Mouse (Mus musculus) activated CD4-positive, CD25-positive, alpha-beta regulatory T cell (primary cell): ENCODE results near the gene Togaram2. TPM values are rescaled to one million over a fixed set of nuclear protein-coding genes. Genes with fewer than 3 reads are reported as not detected.

Experiments used
- polyA plus RNA-seq, 2 experiments: library from polyadenylated mRNA; unstranded; fragments of 100-300 nt; shearing (Covaris generic); gene quantifications; one replicate each; pipeline ENCODE4 v1.2.1; 2017

Gene Togaram2
- under 1 TPM in 1 of 2 experiments, not detected in 1; 0.05 TPM for polyA plus RNA-seq

GRCm38 (mm10) chr17:71673092-71673491, at the start of gene Togaram2:
Togaram2 (plus strand) TSS chr17:71673261.

GRCm38 (mm10) chr17:71752831-71753230, 79.8 kb downstream of the Togaram2 start, which contains the start of gene Pcare:
Pcare (minus strand) TSS chr17:71752894.

GRCm38 (mm10) chr17:71768173-71768572, 95.1 kb downstream of the Togaram2 start, which contains the start of gene Clip4:
Clip4 (plus strand) TSS chr17:71768473.

Other genes with a start within 250 kb of the Togaram2 start
- 1 to 10 TPM; 3.9 to 6.3 TPM for gene Gm4707, start 213.3 kb upstream of the Togaram2 start, polyA plus RNA-seq
- gene Smchd1, start 197.9 kb upstream of the Togaram2 start, polyA plus RNA-seq, result 100 to 1,000 TPM; 153 to 171 TPM
- gene Ndc80, start 146.4 kb upstream of the Togaram2 start, polyA plus RNA-seq, result 10 to 100 TPM; 14.2 to 19.2 TPM
- 1 to 10 TPM in 1 of 2 experiments, under 1 TPM in 1; 0.79 to 1.0 TPM for gene Spdya, start 121.2 kb upstream of the Togaram2 start, polyA plus RNA-seq
- 100 to 1,000 TPM in 1 of 2 experiments, 10 to 100 TPM in 1; 86.2 to 134 TPM for gene Wdr43, start 57.4 kb upstream of the Togaram2 start, polyA plus RNA-seq
- not detected for gene Pcare, start 79.6 kb downstream of the Togaram2 start, polyA plus RNA-seq
- gene Clip4, start 95.2 kb downstream of the Togaram2 start, polyA plus RNA-seq, result under 1 TPM in 1 of 2 experiments, not detected in 1; 0.28 TPM